Mouse (Mus musculus) liver, adult (tissue): ENCODE data around the gene Zfp382.

ENCODE experiments used
- GATA4 ChIP-seq: IDR thresholded peaks from 2 replicates; pipeline ENCODE4 v1.6.1; 2014; ENCODE audit warnings: mild to moderate bottlenecking, low read length; ENCODE audit not compliant: insufficient replicate concordance

The Zfp382 gene

GRCm38 (mm10) chr7:30129900-30130299 is 8.2 kb downstream of the Zfp382 start:
- no peak for TF ChIP-seq GATA4

- no peak for TF ChIP-seq GATA4
These were observed 10.7 kb downstream of the Zfp382 start for GRCm38 (mm10) chr7:30132396-30132795.

GRCm38 (mm10) chr7:30136826-30137225 is 15.1 kb downstream of the Zfp382 start:
- TF ChIP-seq GATA4, result no peak

- TF ChIP-seq GATA4, result no peak
These were observed 21.4 kb downstream of the Zfp382 start for GRCm38 (mm10) chr7:30143170-30143554.

GRCm38 (mm10) chr7:30143555-30144209 is 21.9 kb downstream of the Zfp382 start:
- TF ChIP-seq GATA4, result no peak

- TF ChIP-seq GATA4, result no peak
These were observed 25.3 kb downstream of the Zfp382 start for GRCm38 (mm10) chr7:30147011-30147410.

GRCm38 (mm10) chr7:30154040-30154439 is 32.3 kb downstream of the Zfp382 start:
- TF ChIP-seq GATA4, result no peak

- TF ChIP-seq GATA4, result no peak
These were observed 33.8 kb downstream of the Zfp382 start for GRCm38 (mm10) chr7:30155507-30155906.

- TF ChIP-seq GATA4, result no peak
These were observed 41.4 kb downstream of the Zfp382 start for GRCm38 (mm10) chr7:30163113-30163512.

- no peak for TF ChIP-seq GATA4
These were observed 43.0 kb downstream of the Zfp382 start for GRCm38 (mm10) chr7:30164745-30165144.

GRCm38 (mm10) chr7:30168914-30169582 is 47.3 kb downstream of the Zfp382 start:
- no peak for TF ChIP-seq GATA4

GRCm38 (mm10) chr7:30169583-30170282 is 48.0 kb downstream of the Zfp382 start, which contains the start of gene Zfp146:
TSS of gene Zfp146 (minus strand) at chr7:30169750.
- TF ChIP-seq GATA4, result peak; percentile 89

- TF ChIP-seq GATA4, result no peak
These were observed 48.7 kb downstream of the Zfp382 start for GRCm38 (mm10) chr7:30170283-30170951.

GRCm38 (mm10) chr7:30176474-30176873 is 54.7 kb downstream of the Zfp382 start:
- no peak for TF ChIP-seq GATA4

- TF ChIP-seq GATA4, result no peak
These were observed 56.5 kb downstream of the Zfp382 start for GRCm38 (mm10) chr7:30178256-30178655.

- no peak for TF ChIP-seq GATA4
These were observed 59.6 kb downstream of the Zfp382 start for GRCm38 (mm10) chr7:30181308-30181707.

- TF ChIP-seq GATA4, result peak; percentile 82
These were observed 62.1 kb downstream of the Zfp382 start, which contains the start of gene Cox7a1 for GRCm38 (mm10) chr7:30183879-30184289. TSS of gene Cox7a1 (plus strand) at chr7:30184144.
